Mouse (Mus musculus): Measurements from ENCODE around the gene Hdac10. TPM values are rescaled to one million over a fixed set of nuclear protein-coding genes. Genes with fewer than 3 reads are reported as not detected.

The Hdac10 gene
- polyA plus RNA-seq, 2 experiments from 2014 or later, result 14.3 to 16.1 TPM

GRCm38 (mm10) chr15:89073993-89074603 is 54.4 kb downstream of the Hdac10 start:
- no peak for ATAC-seq

Other genes with a start within 250 kb of the Hdac10 start
- not detected for gene Ttll8, start 174.3 kb downstream of the Hdac10 start, polyA plus RNA-seq (2017; shearing (Covaris generic))
- gene Mlc1, start 149.7 kb downstream of the Hdac10 start, polyA plus RNA-seq (2017; shearing (Covaris generic)), result not detected
- not detected for gene Mov10l1, start 145.8 kb downstream of the Hdac10 start, polyA plus RNA-seq (2017; shearing (Covaris generic))
- not detected for gene Panx2, start 69.0 kb downstream of the Hdac10 start, polyA plus RNA-seq (2017; shearing (Covaris generic))
- gene Trabd, start 53.6 kb downstream of the Hdac10 start, polyA plus RNA-seq (2017; shearing (Covaris generic)), result 10 to 100 TPM; 29.5 to 33.9 TPM
- gene Selenoo, start 39.6 kb downstream of the Hdac10 start, polyA plus RNA-seq (2017; shearing (Covaris generic)), result 1 to 10 TPM; 8.8 to 9.1 TPM
- gene Tubgcp6, start 5.6 kb downstream of the Hdac10 start, polyA plus RNA-seq (2017; shearing (Covaris generic)), result 10 to 100 TPM; 12.6 to 13.2 TPM
- gene Mapk12, start 12.0 kb upstream of the Hdac10 start, polyA plus RNA-seq (2017; shearing (Covaris generic)), result 1 to 10 TPM; 1.1 to 2.1 TPM
- 10 to 100 TPM; 21.2 to 22.5 TPM for gene Mapk11, start 20.9 kb upstream of the Hdac10 start, polyA plus RNA-seq (2017; shearing (Covaris generic))
- gene Plxnb2, start 52.1 kb upstream of the Hdac10 start, polyA plus RNA-seq (2017; shearing (Covaris generic)), result 1 to 10 TPM; 1.0 to 2.1 TPM
- 1 to 10 TPM; 7.7 to 8.4 TPM for gene Dennd6b, start 67.8 kb upstream of the Hdac10 start, polyA plus RNA-seq (2017; shearing (Covaris generic))
- 10 to 100 TPM; 20.8 to 25.1 TPM for gene Ppp6r2, start 82.9 kb upstream of the Hdac10 start, polyA plus RNA-seq (2017; shearing (Covaris generic))
- 100 to 1,000 TPM in 1 of 2 experiments, 10 to 100 TPM in 1; 80.4 to 102 TPM for gene Sbf1, start 186.6 kb upstream of the Hdac10 start, polyA plus RNA-seq (2017; shearing (Covaris generic))
- gene Adm2, start 194.0 kb upstream of the Hdac10 start, polyA plus RNA-seq (2017; shearing (Covaris generic)), result not detected
- gene Miox, start 205.7 kb upstream of the Hdac10 start, polyA plus RNA-seq (2017; shearing (Covaris generic)), result not detected
- gene Lmf2, start 227.0 kb upstream of the Hdac10 start, polyA plus RNA-seq (2017; shearing (Covaris generic)), result 10 to 100 TPM; 20.8 to 38.6 TPM
- gene Ncaph2, start 227.0 kb upstream of the Hdac10 start, polyA plus RNA-seq (2017; shearing (Covaris generic)), result 100 to 1,000 TPM; 141 to 171 TPM
- gene Sco2, start 245.1 kb upstream of the Hdac10 start, polyA plus RNA-seq (2017; shearing (Covaris generic)), result 1 to 10 TPM; 2.1 to 4.9 TPM
- gene Tymp, start 248.3 kb upstream of the Hdac10 start, polyA plus RNA-seq (2017; shearing (Covaris generic)), result under 1 TPM; 0.61 to 0.74 TPM